Mouse (Mus musculus) liver, adult 2 months (tissue): ENCODE results near the gene Tlr3.

Experiments used
- CTCF ChIP-seq: fragments of 200-500 bp; IDR thresholded peaks from 2 replicates; pipeline ENCODE4 v1.5.1; 2011; ENCODE audit warnings: low read depth, low read length, control low read depth
- POLR2A ChIP-seq: fragments of 200-500 bp; IDR thresholded peaks from 2 replicates; pipeline ENCODE4 v1.6.1; 2011; ENCODE audit warnings: low read length, control low read depth; ENCODE audit not compliant: insufficient read depth; ENCODE audit errors: extremely low read depth

DNA sequence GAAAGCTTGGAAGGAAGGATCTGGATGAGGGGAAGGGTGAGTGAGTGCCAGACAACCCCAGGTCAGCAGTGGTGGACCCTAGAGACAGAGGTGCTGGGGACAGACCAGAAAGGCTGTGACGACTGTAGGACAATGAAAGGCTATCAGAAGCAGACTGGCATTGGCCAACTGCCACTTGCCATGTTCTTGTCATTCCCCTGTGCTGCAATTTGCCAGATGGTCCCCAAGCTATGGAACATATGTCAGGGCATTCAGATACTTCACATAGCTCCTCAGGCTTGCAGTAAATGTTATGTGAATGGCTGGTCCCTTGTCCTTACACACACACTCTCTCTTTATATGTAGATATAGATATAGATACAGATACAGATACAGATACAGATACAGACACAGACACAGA, 27.6 kb downstream of the Tlr3 start:
- no peak for TF ChIP-seq POLR2A
- no peak for TF ChIP-seq CTCF
